Mouse (Mus musculus) E14TG2a.4 (cell line): ENCODE results near the gene Pisd.

Experiments
- H3K27me3 ChIP-seq: 2 replicates; pipeline ENCODE4 v1.6.1; 2014; ENCODE audit warnings: low read length, control low read depth; ENCODE audit not compliant: insufficient read depth
- H3K36me3 ChIP-seq: 2 replicates; pipeline ENCODE4 v1.6.1; 2014; ENCODE audit warnings: low read length, control low read depth; ENCODE audit not compliant: insufficient read depth
- H3K4me1 ChIP-seq: replicated peaks from 2 replicates; pipeline ENCODE4 v1.6.1; 2014; ENCODE audit warnings: low read depth, low read length, control low read depth
- H3K4me3 ChIP-seq: replicated peaks from 2 replicates; pipeline ENCODE4 v1.5.1; 2014; ENCODE audit warnings: mild to moderate bottlenecking, low read length
- H3K9me3 ChIP-seq: 2 replicates; pipeline ENCODE4 v1.6.1; 2014; ENCODE audit warnings: low read length, control low read depth
- CTCF ChIP-seq: conservative IDR thresholded peaks from 2 replicates; pipeline ENCODE4 v1.5.1; 2014; ENCODE audit warnings: low read length
- NANOG ChIP-seq: IDR thresholded peaks from 2 replicates; pipeline ENCODE4 v1.6.1; 2014; ENCODE audit warnings: borderline replicate concordance, low read length, mixed read lengths
- POU5F1 ChIP-seq: IDR thresholded peaks from 2 replicates; pipeline ENCODE4 v1.6.1; 2014; ENCODE audit warnings: low read length, borderline replicate concordance

Gene Pisd

GRCm38 (mm10) chr5:32718916-32719315, 66.5 kb downstream of the Pisd start:
- Histone ChIP-seq H3K4me3 (no peak overlapping the region), H3K9me3 (peaks cover 5% of the 10 kb centered on the region; the same call in 1 of the 2 replicates), H3K27me3 (no peaks in the 10 kb centered on the region), H3K36me3 (no peaks in the 10 kb centered on the region), H3K4me1 (peaks cover 28% of the 10 kb centered on the region)
- no peak for TF ChIP-seq NANOG
- TF ChIP-seq POU5F1 = no peak
- TF ChIP-seq CTCF = no peak

- TF ChIP-seq POU5F1 = no peak
- no peak for TF ChIP-seq CTCF
- no peak for TF ChIP-seq NANOG
- Histone ChIP-seq H3K4me3 (no peak overlapping the region), H3K4me1 (peaks cover 28% of the 10 kb centered on the region), H3K9me3 (peaks cover 12% of the 10 kb centered on the region), H3K36me3 (no peaks in the 10 kb centered on the region), H3K27me3 (no peaks in the 10 kb centered on the region)
These were observed 67.7 kb downstream of the Pisd start for GRCm38 (mm10) chr5:32717726-32718125.

- peaks cover 3% of the 10 kb centered on the region for H3K4me1 ChIP-seq
- H3K4me3 ChIP-seq = peak overlapping the region; percentile 72
- H3K9me3 ChIP-seq = peaks cover 47% of the 10 kb centered on the region
- H3K27me3 ChIP-seq = no peaks in the 10 kb centered on the region
- TF ChIP-seq CTCF (peak; percentile 15), NANOG (no peak)
- H3K36me3 ChIP-seq = no peaks in the 10 kb centered on the region
These were observed 71.6 kb downstream of the Pisd start for GRCm38 (mm10) chr5:32713703-32714467.

- H3K9me3 ChIP-seq = peaks cover 54% of the 10 kb centered on the region
- H3K27me3 ChIP-seq = no peaks in the 10 kb centered on the region
- peak overlapping the region; percentile 72 for H3K4me3 ChIP-seq
- H3K4me1 ChIP-seq = no peaks in the 10 kb centered on the region
- no peaks in the 10 kb centered on the region for H3K36me3 ChIP-seq
- TF ChIP-seq NANOG (peak; percentile 14; the same call in 1 of the 2 replicates), POU5F1 (no peak)
These were observed 72.3 kb downstream of the Pisd start for GRCm38 (mm10) chr5:32713042-32713702.

GRCm38 (mm10) chr5:32712221-32713041, 73.0 kb downstream of the Pisd start:
- H3K4me1 ChIP-seq = no peaks in the 10 kb centered on the region
- H3K27me3 ChIP-seq = no peaks in the 10 kb centered on the region
- TF ChIP-seq NANOG (no peak), CTCF (no peak), POU5F1 (no peak)
- no peaks in the 10 kb centered on the region for H3K36me3 ChIP-seq
- no peak overlapping the region for H3K4me3 ChIP-seq
- H3K9me3 ChIP-seq = peaks cover 62% of the 10 kb centered on the region

- Histone ChIP-seq H3K9me3 (peaks cover 71% of the 10 kb centered on the region), H3K27me3 (no peaks in the 10 kb centered on the region), H3K4me3 (no peak overlapping the region), H3K36me3 (no peaks in the 10 kb centered on the region), H3K4me1 (no peaks in the 10 kb centered on the region)
- TF ChIP-seq POU5F1 (no peak), CTCF (no peak), NANOG (no peak)
These were observed 74.0 kb downstream of the Pisd start for GRCm38 (mm10) chr5:32711485-32711884.

- no peaks in the 10 kb centered on the region for H3K27me3 ChIP-seq
- H3K9me3 ChIP-seq = peaks cover 77% of the 10 kb centered on the region
- TF ChIP-seq POU5F1 (no peak), CTCF (no peak), NANOG (no peak)
- H3K4me3 ChIP-seq = no peak overlapping the region
- H3K4me1 ChIP-seq = no peaks in the 10 kb centered on the region
- no peaks in the 10 kb centered on the region for H3K36me3 ChIP-seq
These were observed 79.1 kb downstream of the Pisd start for GRCm38 (mm10) chr5:32706226-32706780.

- Histone ChIP-seq H3K9me3 (peaks cover 12% of the 10 kb centered on the region), H3K4me1 (0 out of 2 replicates have a peak, but pooled peaks cover 7% of the 10 kb centered on the region), H3K36me3 (no peaks in the 10 kb centered on the region), H3K27me3 (no peaks in the 10 kb centered on the region), H3K4me3 (no peak overlapping the region)
- TF ChIP-seq POU5F1 = no peak
- no peak for TF ChIP-seq CTCF
- TF ChIP-seq NANOG = no peak
These were observed 88.1 kb downstream of the Pisd start for GRCm38 (mm10) chr5:32697208-32697867.
